Mouse (Mus musculus) testis, adult 2 months (tissue): Measurements from ENCODE around the gene Hcrtr1.

Experiments
- CTCF ChIP-seq: fragments of 200-500 bp; IDR thresholded peaks from 2 replicates; pipeline ENCODE4 v1.5.1; 2012; ENCODE audit warnings: low read depth, mild to moderate bottlenecking, inconsistent platforms, low read length, moderate library complexity; ENCODE audit not compliant: control insufficient read depth, insufficient read depth, insufficient replicate concordance
- POLR2A ChIP-seq: fragments of 200-500 bp; IDR thresholded peaks from 2 replicates; pipeline ENCODE4 v1.6.1; 2012; ENCODE audit warnings: low read depth, mild to moderate bottlenecking, inconsistent platforms, low read length, moderate library complexity; ENCODE audit not compliant: control insufficient read depth

- TF ChIP-seq CTCF: no peak
- no peak for TF ChIP-seq POLR2A
These were observed 22.2 kb upstream of the Hcrtr1 start for GRCm38 (mm10) chr4:130161349-130161748.
